Mouse (Mus musculus) liver, embryonic 13.5 days (tissue): ENCODE measurements around the gene Narfl. TPM values are rescaled to one million over a fixed set of nuclear protein-coding genes. Genes with fewer than 3 reads are reported as not detected.
"Not testable (repeated sequence)": the region's sequence is repeated elsewhere in the genome, so short reads cannot be mapped to it uniquely, and the experiment has no call there.

Experiments used
- ATAC-seq: fragments of 200-750 bp; cut with Nextera tagmentation; 2 replicates; pipeline ENCODE4 v1.8.0; 2017; ENCODE audit warnings: low read depth, mild to moderate bottlenecking, moderate number of reproducible peaks, moderate library complexity
- DNase-seq: peaks from one replicate; pipeline ENCODE4 v3.0.0; 2022
- H3K27ac ChIP-seq: fragments of 300-500 bp; sonication (generic); 2 replicates; pipeline ENCODE4 v1.5.1; 2015; ENCODE audit warnings: moderate library complexity, mild to moderate bottlenecking, inconsistent platforms
- H3K27me3 ChIP-seq: fragments of 300-500 bp; sonication (generic); 2 replicates; pipeline ENCODE4 v1.6.1; 2015; ENCODE audit warnings: mild to moderate bottlenecking, inconsistent platforms
- H3K36me3 ChIP-seq: fragments of 300-500 bp; sonication (generic); 2 replicates; pipeline ENCODE4 v1.6.1; 2015; ENCODE audit warnings: mild to moderate bottlenecking, inconsistent platforms
- H3K4me1 ChIP-seq: fragments of 300-500 bp; sonication (generic); replicated peaks from 2 replicates; pipeline ENCODE4 v1.6.1; 2015; ENCODE audit warnings: inconsistent platforms
- H3K4me2 ChIP-seq: fragments of 300-500 bp; sonication (generic); 2 replicates; pipeline ENCODE4 v1.6.1; 2015; ENCODE audit warnings: inconsistent platforms, mild to moderate bottlenecking, moderate library complexity
- H3K4me3 ChIP-seq: fragments of 300-500 bp; sonication (generic); replicated peaks from 2 replicates; pipeline ENCODE4 v1.5.1; 2015; ENCODE audit warnings: mild to moderate bottlenecking, inconsistent platforms
- H3K9ac ChIP-seq: fragments of 300-500 bp; sonication (generic); 2 replicates; pipeline ENCODE4 v1.6.1; 2015; ENCODE audit warnings: mild to moderate bottlenecking, inconsistent platforms
- H3K9me3 ChIP-seq: fragments of 300-500 bp; sonication (generic); replicated peaks from 2 replicates; pipeline ENCODE4 v1.6.1; 2016; ENCODE audit warnings: inconsistent platforms
- WGBS: fragments of 180-500 bp; shearing (Covaris S2); methylation state at CpG from one replicate; pipeline ENCODE4 v1.1.7; 2015; ENCODE audit not compliant: insufficient replicate concordance; 5-methylcytosine and 5-hydroxymethylcytosine counted together
- polyA plus RNA-seq: library from polyadenylated mRNA; unstranded; fragments of >200 nt; fragmentation: Nextera tagmentation; extraction: Ambion mirVana; gene quantifications from 2 replicates; pipeline ENCODE4 v1.2.1, GENCODE M21; 2015

The Narfl gene
- 16.4 and 17.5 TPM in 2 replicates for polyA plus RNA-seq

GRCm38 (mm10) chr17:25773549-25774120 lies at the start of gene Narfl:
Narfl (plus strand) TSS chr17:25773776.
- DNase-seq (peak; percentile 94), ATAC-seq (peak; percentile 82)
- H3K9ac ChIP-seq, result peak within 1 kb of the TSS; percentile 82
- no peaks in the 10 kb centered on the region for H3K9me3 ChIP-seq
- WGBS, result under 1% methylated on average over 37 of the region's 37 CpGs
- peak within 1 kb of the TSS; percentile 79 for H3K4me2 ChIP-seq
- H3K4me1 ChIP-seq, result peaks cover 18% of the 10 kb centered on the region
- H3K4me3 ChIP-seq, result peak within 1 kb of the TSS; percentile 73
- H3K27me3 ChIP-seq, result peaks cover 11% of the 10 kb centered on the region
- peaks cover 19% of the 10 kb centered on the region for H3K36me3 ChIP-seq
- H3K27ac ChIP-seq, result no peak within 1 kb of the TSS

DNA sequence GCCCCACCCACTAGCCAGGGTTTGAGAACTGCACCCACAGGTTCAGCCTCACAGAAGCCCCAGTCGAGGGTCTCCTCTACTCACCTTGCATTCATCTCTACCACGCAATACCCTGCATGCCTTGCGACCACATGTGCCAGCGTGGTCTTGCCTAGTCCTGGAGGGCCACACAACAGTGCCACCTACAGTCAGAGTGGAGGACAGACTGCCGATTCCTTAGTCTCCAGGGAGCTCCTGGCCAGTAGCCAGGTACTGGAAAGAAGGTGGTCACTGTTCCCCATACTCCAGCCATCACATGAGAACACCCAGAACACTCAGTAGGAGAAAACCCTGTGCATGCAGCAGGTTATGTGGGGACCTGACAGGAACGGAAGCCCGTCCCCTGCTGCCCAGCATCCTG lies 49.7 kb upstream of the Narfl start:
- 77% methylated on average over 7 of the region's 7 CpGs for WGBS
- H3K9ac ChIP-seq, result no peak overlapping the region
- H3K36me3 ChIP-seq, result peaks cover 64% of the 10 kb centered on the region
- no peak overlapping the region for H3K27ac ChIP-seq
- no peaks in the 10 kb centered on the region for H3K9me3 ChIP-seq
- DNase-seq (no peak), ATAC-seq (no peak)
- no peaks in the 10 kb centered on the region for H3K27me3 ChIP-seq
- no peak overlapping the region for H3K4me3 ChIP-seq
- H3K4me1 ChIP-seq, result peaks cover 42% of the 10 kb centered on the region
- H3K4me2 ChIP-seq, result no peak overlapping the region

DNA sequence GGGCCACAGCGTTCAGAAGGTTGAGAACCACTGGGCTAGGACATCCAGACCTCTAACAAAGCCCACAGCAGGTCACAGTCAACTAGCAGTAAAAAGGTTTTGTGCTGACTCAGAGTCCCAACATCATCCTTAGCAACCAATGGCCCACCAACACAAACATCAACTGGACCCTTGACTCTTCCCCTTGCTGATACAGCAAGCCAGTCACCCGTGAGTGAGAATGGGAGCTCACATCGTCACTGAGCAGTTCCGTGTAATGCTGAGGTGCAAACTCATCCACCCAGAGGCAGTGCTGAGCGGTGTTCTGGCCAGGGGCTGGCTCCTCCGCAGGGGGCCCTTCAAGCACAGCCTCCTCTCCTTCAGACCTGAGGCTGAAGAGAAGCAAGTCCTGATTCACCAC lies 48.3 kb upstream of the Narfl start:
- Histone ChIP-seq H3K4me3 (peak overlapping the region; percentile 79), H3K36me3 (peaks cover 57% of the 10 kb centered on the region), H3K27ac (no peak overlapping the region), H3K27me3 (no peaks in the 10 kb centered on the region), H3K9me3 (no peaks in the 10 kb centered on the region), H3K9ac (0 out of 2 replicates have a peak overlapping the region, but pooled peaks have one; percentile 8), H3K4me1 (peaks cover 42% of the 10 kb centered on the region), H3K4me2 (peak overlapping the region; percentile 92; the same call in 1 of the 2 replicates)
- ATAC-seq (no peak), DNase-seq (no peak)
- 79% methylated on average over 6 of the region's 6 CpGs for WGBS

GRCm38 (mm10) chr17:25727265-25728008 lies 46.1 kb upstream of the Narfl start, which contains the start of the genes Chtf18 and Rpusd1:
Chtf18 (minus strand) TSS chr17:25727419.
Rpusd1 (plus strand) TSS chr17:25727670.
- Histone ChIP-seq H3K4me3 (peak within 1 kb of the TSS; percentile 79), H3K27me3 (no peaks in the 10 kb centered on the region), H3K4me2 (peak within 1 kb of the TSS; percentile 92), H3K9me3 (no peaks in the 10 kb centered on the region), H3K27ac (peak within 1 kb of the TSS; percentile 43; the same call in 1 of the 2 replicates), H3K9ac (peak within 1 kb of the TSS; percentile 86), H3K36me3 (peaks cover 35% of the 10 kb centered on the region), H3K4me1 (peaks cover 44% of the 10 kb centered on the region)
- peak; percentile 97 for ATAC-seq
- DNase-seq, result peak; percentile 100
- 2% methylated on average over 37 of the region's 37 CpGs for WGBS

DNA sequence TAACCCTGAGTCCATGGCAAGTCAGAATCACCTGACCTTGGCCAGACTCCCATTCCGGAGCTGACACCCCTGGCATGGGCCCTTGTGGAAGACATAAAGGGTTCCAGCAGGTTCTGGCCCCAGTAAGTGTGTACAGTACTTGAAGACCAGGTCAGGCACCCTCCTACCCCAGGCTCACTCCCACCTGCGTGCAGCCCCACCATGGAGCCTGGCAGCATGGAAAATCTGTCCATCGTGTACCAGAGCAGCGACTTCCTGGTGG lies 45.6 kb upstream of the Narfl start:
- Histone ChIP-seq H3K9ac (peak overlapping the region; percentile 74), H3K27ac (peak overlapping the region; percentile 11; the same call in 1 of the 2 replicates), H3K27me3 (no peaks in the 10 kb centered on the region), H3K4me1 (peaks cover 43% of the 10 kb centered on the region), H3K4me3 (peak overlapping the region; percentile 79), H3K9me3 (no peaks in the 10 kb centered on the region), H3K36me3 (peaks cover 30% of the 10 kb centered on the region), H3K4me2 (peak overlapping the region; percentile 74)
- ATAC-seq (no peak), DNase-seq (no peak)
- 16% methylated on average over 4 of the region's 4 CpGs for WGBS

GRCm38 (mm10) chr17:25732082-25732481 lies 41.5 kb upstream of the Narfl start:
- Histone ChIP-seq H3K27ac (no peak overlapping the region), H3K27me3 (0 out of 2 replicates have a peak, but pooled peaks cover 3% of the 10 kb centered on the region), H3K9ac (no peak overlapping the region), H3K36me3 (peaks cover 6% of the 10 kb centered on the region; the same call in 1 of the 2 replicates), H3K4me3 (no peak overlapping the region), H3K4me2 (no peak overlapping the region), H3K9me3 (no peaks in the 10 kb centered on the region), H3K4me1 (peaks cover 16% of the 10 kb centered on the region)
- WGBS, result 21% methylated on average over 2 of the region's 2 CpGs
- ATAC-seq (no peak), DNase-seq (no peak)

DNA sequence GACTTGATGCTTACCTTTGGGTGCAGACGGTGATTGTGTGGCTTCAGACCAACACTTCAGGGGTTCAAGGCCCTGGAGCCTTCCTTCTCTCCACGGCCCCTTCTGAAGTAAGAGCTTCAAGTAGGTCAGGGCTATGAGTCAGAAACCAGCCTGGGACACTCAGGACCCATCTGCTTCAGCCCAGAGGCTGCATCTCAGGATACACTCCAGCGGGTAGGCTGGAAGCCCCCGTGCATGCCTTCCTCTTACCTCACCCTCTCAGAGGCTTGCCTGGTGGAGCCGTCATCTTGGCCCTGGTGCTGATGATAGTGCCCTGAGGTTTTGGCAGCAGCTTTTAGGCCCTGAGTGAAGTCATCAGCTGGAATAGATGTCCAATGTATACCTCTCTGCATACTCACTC lies 38.3 kb upstream of the Narfl start:
- H3K4me2 ChIP-seq, result no peak overlapping the region
- whole genome bisulfite sequencing, result 67% methylated on average over 5 of the region's 5 CpGs
- no peak for ATAC-seq

GRCm38 (mm10) chr17:25735745-25736144 lies 37.8 kb upstream of the Narfl start, which contains the start of gene Mslnl:
Mslnl (plus strand) TSS chr17:25736042.
- Histone ChIP-seq H3K9me3 (no peaks in the 10 kb centered on the region), H3K4me3 (no peak within 1 kb of the TSS), H3K36me3 (no peaks in the 10 kb centered on the region; the same call in 1 of the 2 replicates), H3K4me2 (no peak within 1 kb of the TSS), H3K27me3 (0 out of 2 replicates have a peak, but pooled peaks cover 3% of the 10 kb centered on the region), H3K27ac (no peak within 1 kb of the TSS), H3K9ac (no peak within 1 kb of the TSS), H3K4me1 (0 out of 2 replicates have a peak, but pooled peaks cover 5% of the 10 kb centered on the region)
- ATAC-seq (no peak), DNase-seq (no peak)
- WGBS, result 66% methylated on average over 3 of the region's 3 CpGs

More for the DNA sequence above, 38.3 kb upstream of the Narfl start:
- 0 out of 2 replicates have a peak, but pooled peaks cover 5% of the 10 kb centered on the region for H3K4me1 ChIP-seq
- H3K9ac ChIP-seq, result no peak overlapping the region
- no peaks in the 10 kb centered on the region for H3K9me3 ChIP-seq
- DNase-seq, result no peak
- no peak overlapping the region for H3K4me3 ChIP-seq
- 0 out of 2 replicates have a peak, but pooled peaks cover 3% of the 10 kb centered on the region for H3K27me3 ChIP-seq
- no peak overlapping the region for H3K27ac ChIP-seq
- H3K36me3 ChIP-seq, result no peaks in the 10 kb centered on the region; the same call in 1 of the 2 replicates

DNA sequence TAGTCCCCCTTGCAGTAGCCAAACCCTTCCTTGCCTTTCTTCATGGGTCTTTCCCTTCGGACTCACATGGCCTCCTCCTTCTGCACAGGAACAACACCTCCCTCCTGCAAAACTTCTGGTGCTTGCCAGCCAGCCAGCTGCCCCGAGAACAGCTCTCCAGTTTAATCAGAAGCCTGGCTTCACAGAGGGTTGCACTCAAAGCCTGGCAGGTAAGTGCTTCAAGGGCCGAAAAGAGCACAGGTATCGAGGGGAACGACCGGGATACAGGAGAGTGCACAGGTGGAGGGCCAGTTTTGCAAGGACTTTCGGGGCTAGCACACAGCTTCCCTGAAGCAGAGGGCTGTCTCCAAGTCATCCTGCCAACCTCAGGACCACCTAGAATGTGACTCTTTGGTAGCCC lies 34.7 kb upstream of the Narfl start:
- Histone ChIP-seq H3K27me3 (0 out of 2 replicates have a peak, but pooled peaks cover 3% of the 10 kb centered on the region), H3K4me3 (no peak overlapping the region), H3K9ac (no peak overlapping the region), H3K9me3 (no peaks in the 10 kb centered on the region), H3K27ac (no peak overlapping the region), H3K36me3 (no peaks in the 10 kb centered on the region), H3K4me2 (no peak overlapping the region), H3K4me1 (no peaks in the 10 kb centered on the region)
- 58% methylated on average over 7 of the region's 7 CpGs for WGBS
- DNase-seq (no peak), ATAC-seq (no peak)

- DNase-seq, ATAC-seq, H3K4me3 ChIP-seq, H3K36me3 ChIP-seq, H3K27me3 ChIP-seq, H3K4me2 ChIP-seq, H3K27ac ChIP-seq, H3K9ac ChIP-seq, H3K4me1 ChIP-seq, H3K9me3 ChIP-seq: not testable (repeated sequence)
- 54% methylated on average over 12 of the region's 12 CpGs for WGBS
Measured at GRCm38 (mm10) chr17:25741471-25741870, 32.1 kb upstream of the Narfl start.

GRCm38 (mm10) chr17:25743831-25744230 lies 29.7 kb upstream of the Narfl start:
- Histone ChIP-seq H3K4me1 (no peaks in the 10 kb centered on the region), H3K9ac (no peak overlapping the region), H3K4me2 (no peak overlapping the region), H3K9me3 (no peaks in the 10 kb centered on the region), H3K4me3 (no peak overlapping the region), H3K27me3 (no peaks in the 10 kb centered on the region), H3K27ac (no peak overlapping the region), H3K36me3 (no peaks in the 10 kb centered on the region)
- 79% methylated on average over 9 of the region's 9 CpGs for WGBS
- ATAC-seq (no peak), DNase-seq (no peak)
